Mouse (Mus musculus) heart, postnatal 14 days (tissue): Measurements from ENCODE around the gene Zbtb12. TPM values are rescaled to one million over a fixed set of nuclear protein-coding genes. Genes with fewer than 3 reads are reported as not detected.
"Not testable (repeated sequence)": the region's sequence is repeated elsewhere in the genome, so short reads cannot be mapped to it uniquely, and the experiment has no call there.

ENCODE experiments used
- DNase-seq, 2 experiments: peaks; one replicate each; pipeline ENCODE4 v3.0.0; 2021 to 2022
- intact Hi-C: fragments of 180-260 bp; cut with DNase I; formaldehyde crosslinking; loops from one replicate; pipeline ENCODE4 v1.15.1; 2025
- long read RNA-seq, 2 experiments: library from polyadenylated mRNA; stranded (forward); transcript quantifications; one replicate each; pipeline ENCODE4 v2.0.0; 2021
- total RNA-seq, 2 experiments: library from RNA; stranded (reverse); gene quantifications; 2 replicates each; pipeline ENCODE4 v1.2.3; 2021

The Zbtb12 gene
- 1 to 10 TPM; 5.1 to 6.1 TPM for total RNA-seq
- long read RNA-seq, experiment 1 = 0 reads
- long read RNA-seq, experiment 2 = 0 reads

GRCm38 (mm10) chr17:34879336-34879879 lies at the start of gene Zbtb12:
Zbtb12 (plus strand) TSS chr17:34879483.
- DNase-seq = no peak
- intact Hi-C loops = no loop called here

- DNase-seq, intact Hi-C loops: not testable (repeated sequence)
Observed at GRCm38 (mm10) chr17:34830776-34831175, 48.5 kb upstream of the Zbtb12 start.

GRCm38 (mm10) chr17:34836155-34836855 lies 43.0 kb upstream of the Zbtb12 start:
- intact Hi-C loops = no loop called here
- DNase-seq = no peak

- peak; percentile 94 to 98 for DNase-seq
- intact Hi-C loops = no loop called here
Observed at GRCm38 (mm10) chr17:34836856-34837221, 42.4 kb upstream of the Zbtb12 start, which contains the start of the genes Stk19 and Dxo. Stk19 (minus strand) TSS chr17:34836945. Dxo (plus strand) TSS chr17:34837019.

- intact Hi-C loops = no loop called here
- DNase-seq = no peak
Observed at GRCm38 (mm10) chr17:34837464-34838324, 41.6 kb upstream of the Zbtb12 start.

GRCm38 (mm10) chr17:34838785-34839184 lies 40.5 kb upstream of the Zbtb12 start:
- DNase-seq = no peak
- intact Hi-C loops = no loop called here

- intact Hi-C loops = no loop called here
Observed at GRCm38 (mm10) chr17:34840736-34841307, 38.5 kb upstream of the Zbtb12 start.

GRCm38 (mm10) chr17:34844884-34845283 lies 34.4 kb upstream of the Zbtb12 start:
- DNase-seq = no peak
- intact Hi-C loops = no loop called here

More at GRCm38 (mm10) chr17:34840736-34841307, 38.5 kb upstream of the Zbtb12 start:
- DNase-seq = no peak

GRCm38 (mm10) chr17:34847192-34847591 lies 32.1 kb upstream of the Zbtb12 start:
- DNase-seq = no peak
- intact Hi-C loops = no loop called here

GRCm38 (mm10) chr17:34847615-34848014 lies 31.7 kb upstream of the Zbtb12 start:
- intact Hi-C loops = no loop called here
- no peak for DNase-seq

- intact Hi-C loops = loop anchor here (2.0 to 10.0 kb wide), 4 partner anchors 49 to 392 kb away; partner anchors contain the start of genes C2, Ddx39b, Ehmt2 and Lsm2
- DNase-seq = peak; percentile 98 to 99
Observed at GRCm38 (mm10) chr17:34849722-34850516, 29.4 kb upstream of the Zbtb12 start, which contains the start of the genes Skiv2l and Nelfe. Skiv2l (minus strand) TSS chr17:34850210. Nelfe (plus strand) TSS chr17:34850391.

- no peak for DNase-seq
- intact Hi-C loops = loop anchor here (2.0 to 10.0 kb wide), 4 partner anchors 48 to 392 kb away; partner anchors contain the start of genes C2, Ddx39b, Ehmt2 and Lsm2
Observed at GRCm38 (mm10) chr17:34850517-34851125, 28.7 kb upstream of the Zbtb12 start.

GRCm38 (mm10) chr17:34853511-34853910 lies 25.8 kb upstream of the Zbtb12 start:
- intact Hi-C loops = loop anchor here (5.0 to 10.0 kb wide), 3 partner anchors 91 to 389 kb away; partner anchors contain the start of genes Ddx39b and Lsm2
- DNase-seq = no peak

GRCm38 (mm10) chr17:34854761-34855160 lies 24.5 kb upstream of the Zbtb12 start:
- intact Hi-C loops = loop anchor here (1.0 to 10.0 kb wide), 4 partner anchors 58 to 388 kb away; partner anchors contain the start of genes Ddx39b and Lsm2

GRCm38 (mm10) chr17:34855825-34856224 lies 23.5 kb upstream of the Zbtb12 start:
- DNase-seq = peak; percentile 61 to 77
- intact Hi-C loops = loop anchor here (1.0 to 10.0 kb wide), 2 partner anchors 56 to 89 kb away; no protein-coding TSS in a partner anchor

More at GRCm38 (mm10) chr17:34854761-34855160, 24.5 kb upstream of the Zbtb12 start:
- no peak for DNase-seq

GRCm38 (mm10) chr17:34858670-34859069 lies 20.6 kb upstream of the Zbtb12 start:
- intact Hi-C loops = loop anchor here (10.0 kb wide), 1 partner anchor 86 kb away; no protein-coding TSS in a partner anchor
- no peak for DNase-seq

GRCm38 (mm10) chr17:34860514-34860913 lies 18.8 kb upstream of the Zbtb12 start:
- intact Hi-C loops = no loop called here
- DNase-seq = no peak

- no peak for DNase-seq
- intact Hi-C loops = no loop called here
Observed at GRCm38 (mm10) chr17:34861704-34862415, 17.4 kb upstream of the Zbtb12 start.
